Mouse (Mus musculus): ENCODE measurements around the gene Gm10337. TPM values are rescaled to one million over a fixed set of nuclear protein-coding genes. Genes with fewer than 3 reads are reported as not detected.

Gm10337 gene
- polyA plus RNA-seq, 1 experiment from 2014 or later = not detected

- no peaks in the 10 kb centered on the region; the same call in 1 of the 2 replicates for H3K36me3 ChIP-seq (replicated peaks; ENCODE audit: control insufficient read depth, insufficient read depth, low read depth, low read length)
- H3K4me2 ChIP-seq (ENCODE audit: low read depth, low read length) = no peak overlapping the region
- H3K4me1 ChIP-seq (ENCODE audit: control insufficient read depth, insufficient read depth, low read length) = no peaks in the 10 kb centered on the region
- H3K9me3 ChIP-seq (replicated peaks; ENCODE audit: control insufficient read depth, low read length) = no peaks in the 10 kb centered on the region
- no peak overlapping the region for H3K9ac ChIP-seq (replicated peaks; ENCODE audit: low read length)
- ATAC-seq (replicated peaks; ENCODE audit: insufficient number of reproducible peaks, low FRiP score, low TSS enrichment, low read depth) = no peak
- H3K27me3 ChIP-seq (ENCODE audit: control insufficient read depth, insufficient read depth, low read length) = no peaks in the 10 kb centered on the region
- no peak for DNase-seq (ENCODE audit: low spot score)
- WGBS = 91% methylated on average over 2 of the region's 2 CpGs
- H3K27ac ChIP-seq (replicated peaks; ENCODE audit: low read depth, low read length) = no peak overlapping the region
- no peak overlapping the region for H3K4me3 ChIP-seq (ENCODE audit: low read depth, low read length)
These were observed 29.0 kb upstream of the Gm10337 start for GRCm38 (mm10) chr15:102474520-102474919.

DNA sequence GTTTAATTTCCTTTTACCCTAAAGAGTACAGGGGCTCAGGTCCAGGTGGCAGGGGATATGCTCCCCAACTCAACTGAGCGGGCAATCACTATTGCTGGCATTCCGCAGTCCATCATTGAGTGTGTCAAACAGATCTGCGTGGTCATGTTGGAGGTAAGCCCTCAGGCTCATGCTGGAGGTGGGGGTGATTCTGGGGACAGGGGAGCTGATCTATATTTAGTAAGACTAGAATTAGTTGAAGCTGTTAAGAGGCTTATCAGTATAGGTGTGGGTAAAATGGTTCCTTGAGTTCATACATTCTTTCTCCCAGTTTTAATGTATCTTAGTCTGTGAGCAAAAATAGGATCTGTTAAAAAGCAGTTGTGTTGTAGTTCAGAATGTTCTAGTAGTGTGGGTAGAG, 20.4 kb upstream of the Gm10337 start:
- no peak overlapping the region for H3K4me3 ChIP-seq (ENCODE audit: low read depth, low read length)
- DNase-seq (ENCODE audit: low spot score) (no peak), ATAC-seq (replicated peaks; ENCODE audit: insufficient number of reproducible peaks, low FRiP score, low TSS enrichment, low read depth) (no peak)
- H3K9ac ChIP-seq (replicated peaks; ENCODE audit: low read length) = no peak overlapping the region
- H3K4me2 ChIP-seq (ENCODE audit: low read depth, low read length) = no peak overlapping the region
- no peaks in the 10 kb centered on the region for H3K9me3 ChIP-seq (replicated peaks; ENCODE audit: control insufficient read depth, low read length)
- H3K4me1 ChIP-seq (ENCODE audit: control insufficient read depth, insufficient read depth, low read length) = no peaks in the 10 kb centered on the region
- 87% methylated on average over 3 of the region's 3 CpGs for whole genome bisulfite sequencing
- H3K27me3 ChIP-seq (ENCODE audit: control insufficient read depth, insufficient read depth, low read length) = no peaks in the 10 kb centered on the region
- H3K36me3 ChIP-seq (replicated peaks; ENCODE audit: control insufficient read depth, insufficient read depth, low read depth, low read length) = peaks cover 16% of the 10 kb centered on the region
- no peak overlapping the region for H3K27ac ChIP-seq (replicated peaks; ENCODE audit: low read depth, low read length)

DNA sequence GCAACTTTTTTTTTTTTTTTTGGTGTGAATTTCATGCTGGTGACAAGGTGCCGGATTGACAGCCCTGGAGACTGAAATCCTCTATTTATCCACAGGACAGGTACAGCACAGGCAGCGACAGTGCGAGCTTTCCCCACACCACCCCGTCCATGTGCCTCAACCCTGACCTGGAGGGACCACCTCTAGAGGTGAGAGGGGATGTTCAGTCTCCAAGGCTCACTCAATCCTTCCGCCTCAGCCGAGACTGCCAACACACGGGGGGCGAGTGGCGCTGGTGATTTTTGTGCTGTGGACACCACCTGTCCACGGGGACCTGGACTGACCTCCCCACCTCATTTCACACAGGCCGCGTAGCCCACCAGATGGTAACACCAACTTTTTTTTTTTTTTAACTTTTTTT, 17.7 kb upstream of the Gm10337 start:
- Histone ChIP-seq H3K9ac (replicated peaks; ENCODE audit: low read length) (no peak overlapping the region), H3K27ac (replicated peaks; ENCODE audit: low read depth, low read length) (no peak overlapping the region), H3K4me1 (ENCODE audit: control insufficient read depth, insufficient read depth, low read length) (no peaks in the 10 kb centered on the region), H3K4me3 (ENCODE audit: low read depth, low read length) (no peak overlapping the region), H3K36me3 (replicated peaks; ENCODE audit: control insufficient read depth, insufficient read depth, low read depth, low read length) (peaks cover 29% of the 10 kb centered on the region), H3K27me3 (ENCODE audit: control insufficient read depth, insufficient read depth, low read length) (no peaks in the 10 kb centered on the region), H3K9me3 (replicated peaks; ENCODE audit: control insufficient read depth, low read length) (no peaks in the 10 kb centered on the region), H3K4me2 (ENCODE audit: low read depth, low read length) (no peak overlapping the region)
- no peak for ATAC-seq (replicated peaks; ENCODE audit: insufficient number of reproducible peaks, low FRiP score, low TSS enrichment, low read depth)
- DNase-seq (ENCODE audit: low spot score) = no peak
- 86% methylated on average over 12 of the region's 12 CpGs for WGBS

- no peak overlapping the region for H3K27ac ChIP-seq (replicated peaks; ENCODE audit: low read depth, low read length)
- no peaks in the 10 kb centered on the region for H3K27me3 ChIP-seq (ENCODE audit: control insufficient read depth, insufficient read depth, low read length)
- ATAC-seq (replicated peaks; ENCODE audit: insufficient number of reproducible peaks, low FRiP score, low TSS enrichment, low read depth) (no peak), DNase-seq (ENCODE audit: low spot score) (no peak)
- no peaks in the 10 kb centered on the region for H3K4me1 ChIP-seq (ENCODE audit: control insufficient read depth, insufficient read depth, low read length)
- H3K36me3 ChIP-seq (replicated peaks; ENCODE audit: control insufficient read depth, insufficient read depth, low read depth, low read length) = peaks cover 29% of the 10 kb centered on the region
- 80% methylated on average over 1 of the region's 1 CpGs for WGBS
- no peak overlapping the region for H3K4me2 ChIP-seq (ENCODE audit: low read depth, low read length)
- H3K9ac ChIP-seq (replicated peaks; ENCODE audit: low read length) = no peak overlapping the region
- H3K4me3 ChIP-seq (ENCODE audit: low read depth, low read length) = no peak overlapping the region
- no peaks in the 10 kb centered on the region for H3K9me3 ChIP-seq (replicated peaks; ENCODE audit: control insufficient read depth, low read length)
These were observed 15.9 kb upstream of the Gm10337 start for GRCm38 (mm10) chr15:102487664-102488063.

DNA sequence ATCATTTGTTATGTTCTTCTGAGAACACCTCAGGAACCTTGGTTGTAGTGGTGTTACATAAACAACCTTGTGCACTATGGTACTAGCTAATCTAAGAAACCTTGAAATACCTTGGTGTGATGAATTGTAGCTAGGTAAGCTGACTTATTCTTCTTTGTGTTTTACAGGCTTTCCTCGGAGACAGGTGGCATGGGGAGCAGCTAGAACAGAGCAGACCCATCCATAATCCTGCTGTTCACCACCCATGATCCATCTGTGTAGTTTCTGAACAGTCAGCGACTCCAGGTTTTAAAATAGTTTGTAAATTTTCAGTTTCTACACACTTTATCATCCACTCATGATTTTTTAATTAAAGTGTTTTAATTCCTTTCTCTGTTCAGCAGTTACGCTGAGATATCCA, 5.2 kb upstream of the Gm10337 start:
- H3K9ac ChIP-seq (replicated peaks; ENCODE audit: low read length) = no peak overlapping the region
- H3K27me3 ChIP-seq (ENCODE audit: control insufficient read depth, insufficient read depth, low read length) = no peaks in the 10 kb centered on the region
- no peak for ATAC-seq (replicated peaks; ENCODE audit: insufficient number of reproducible peaks, low FRiP score, low TSS enrichment, low read depth)
- H3K4me3 ChIP-seq (ENCODE audit: low read depth, low read length) = no peak overlapping the region
- H3K36me3 ChIP-seq (replicated peaks; ENCODE audit: control insufficient read depth, insufficient read depth, low read depth, low read length) = peaks cover 28% of the 10 kb centered on the region
- no peak for DNase-seq (ENCODE audit: low spot score)
- H3K4me1 ChIP-seq (ENCODE audit: control insufficient read depth, insufficient read depth, low read length) = no peaks in the 10 kb centered on the region
- H3K27ac ChIP-seq (replicated peaks; ENCODE audit: low read depth, low read length) = no peak overlapping the region
- no peaks in the 10 kb centered on the region for H3K9me3 ChIP-seq (replicated peaks; ENCODE audit: control insufficient read depth, low read length)
- no peak overlapping the region for H3K4me2 ChIP-seq (ENCODE audit: low read depth, low read length)
- 94% methylated on average over 3 of the region's 3 CpGs for WGBS

GRCm38 (mm10) chr15:102499370-102499769, 4.2 kb upstream of the Gm10337 start:
- DNase-seq (ENCODE audit: low spot score) (no peak), ATAC-seq (replicated peaks; ENCODE audit: insufficient number of reproducible peaks, low FRiP score, low TSS enrichment, low read depth) (no peak)
- Histone ChIP-seq H3K27ac (replicated peaks; ENCODE audit: low read depth, low read length) (no peak overlapping the region), H3K36me3 (replicated peaks; ENCODE audit: control insufficient read depth, insufficient read depth, low read depth, low read length) (peaks cover 27% of the 10 kb centered on the region), H3K4me2 (ENCODE audit: low read depth, low read length) (no peak overlapping the region), H3K4me3 (ENCODE audit: low read depth, low read length) (no peak overlapping the region), H3K4me1 (ENCODE audit: control insufficient read depth, insufficient read depth, low read length) (no peaks in the 10 kb centered on the region), H3K9me3 (replicated peaks; ENCODE audit: control insufficient read depth, low read length) (no peaks in the 10 kb centered on the region), H3K27me3 (ENCODE audit: control insufficient read depth, insufficient read depth, low read length) (no peaks in the 10 kb centered on the region), H3K9ac (replicated peaks; ENCODE audit: low read length) (no peak overlapping the region)
- 86% methylated on average over 3 of the region's 3 CpGs for WGBS

GRCm38 (mm10) chr15:102499851-102500250, 3.7 kb upstream of the Gm10337 start:
- no peak overlapping the region for H3K27ac ChIP-seq (replicated peaks; ENCODE audit: low read depth, low read length)

DNA sequence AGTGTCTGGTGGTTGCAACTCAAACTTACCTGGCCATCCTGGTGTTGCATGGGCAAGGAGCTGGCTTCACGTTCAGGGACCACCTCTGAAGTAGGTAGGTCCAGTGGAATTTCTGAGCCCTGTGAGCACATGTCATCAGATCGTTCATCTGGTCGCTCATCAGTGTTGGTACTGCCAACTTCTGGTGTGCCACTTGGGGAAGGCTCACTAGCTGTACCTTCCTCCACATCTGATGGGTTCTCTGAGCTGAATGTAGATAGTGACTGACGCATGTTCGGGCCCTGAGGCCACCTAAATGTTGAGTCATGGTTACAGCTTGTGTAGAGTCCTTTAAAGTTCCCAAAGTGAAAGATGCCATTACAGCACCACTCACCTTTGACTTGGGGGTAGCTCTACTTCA, 3.0 kb upstream of the Gm10337 start:
- Histone ChIP-seq H3K9ac (replicated peaks; ENCODE audit: low read length) (no peak overlapping the region), H3K4me1 (ENCODE audit: control insufficient read depth, insufficient read depth, low read length) (no peaks in the 10 kb centered on the region), H3K4me3 (ENCODE audit: low read depth, low read length) (no peak overlapping the region), H3K27me3 (ENCODE audit: control insufficient read depth, insufficient read depth, low read length) (no peaks in the 10 kb centered on the region), H3K4me2 (ENCODE audit: low read depth, low read length) (no peak overlapping the region), H3K27ac (replicated peaks; ENCODE audit: low read depth, low read length) (no peak overlapping the region), H3K9me3 (replicated peaks; ENCODE audit: control insufficient read depth, low read length) (no peaks in the 10 kb centered on the region), H3K36me3 (replicated peaks; ENCODE audit: control insufficient read depth, insufficient read depth, low read depth, low read length) (peaks cover 24% of the 10 kb centered on the region)
- ATAC-seq (replicated peaks; ENCODE audit: insufficient number of reproducible peaks, low FRiP score, low TSS enrichment, low read depth) = no peak
- 88% methylated on average over 5 of the region's 5 CpGs for WGBS
- DNase-seq (ENCODE audit: low spot score) = no peak

More at GRCm38 (mm10) chr15:102499851-102500250, 3.7 kb upstream of the Gm10337 start:
- Histone ChIP-seq H3K9ac (replicated peaks; ENCODE audit: low read length) (no peak overlapping the region), H3K9me3 (replicated peaks; ENCODE audit: control insufficient read depth, low read length) (no peaks in the 10 kb centered on the region), H3K4me1 (ENCODE audit: control insufficient read depth, insufficient read depth, low read length) (no peaks in the 10 kb centered on the region), H3K27me3 (ENCODE audit: control insufficient read depth, insufficient read depth, low read length) (no peaks in the 10 kb centered on the region), H3K36me3 (replicated peaks; ENCODE audit: control insufficient read depth, insufficient read depth, low read depth, low read length) (peaks cover 24% of the 10 kb centered on the region), H3K4me2 (ENCODE audit: low read depth, low read length) (no peak overlapping the region), H3K4me3 (ENCODE audit: low read depth, low read length) (no peak overlapping the region)
- no peak for DNase-seq (ENCODE audit: low spot score)
- no peak for ATAC-seq (replicated peaks; ENCODE audit: insufficient number of reproducible peaks, low FRiP score, low TSS enrichment, low read depth)
- 94% methylated on average over 6 of the region's 6 CpGs for WGBS
